Mouse (Mus musculus) myocyte (in vitro differentiated cells): ENCODE data around the gene Mcrip1. TPM values are rescaled to one million over a fixed set of nuclear protein-coding genes. Genes with fewer than 3 reads are reported as not detected.

ENCODE experiments used
- H3K27me3 ChIP-seq: one replicate; pipeline ENCODE4 v1.6.1; 2011; ENCODE audit not compliant: control insufficient read depth, insufficient read depth, insufficient read length
- H3K36me3 ChIP-seq: one replicate; pipeline ENCODE4 v1.6.1; 2011; ENCODE audit not compliant: control insufficient read depth, insufficient read depth
- H3K4me2 ChIP-seq: one replicate; pipeline ENCODE4 v1.6.1; 2011; ENCODE audit warnings: low read depth, control low read depth
- H3K4me3 ChIP-seq: one replicate; pipeline ENCODE4 v1.5.1; 2011; ENCODE audit warnings: mild to moderate bottlenecking, control low read depth, moderate library complexity
- H3K79me2 ChIP-seq: one replicate; pipeline ENCODE4 v1.6.1; 2011; ENCODE audit not compliant: control insufficient read depth, insufficient read depth
- H3ac ChIP-seq: one replicate; pipeline ENCODE4 v1.6.1; 2011; ENCODE audit not compliant: control insufficient read depth, insufficient read length
- CEBPB ChIP-seq: IDR thresholded peaks from 2 replicates; pipeline ENCODE4 v1.6.1; 2011; ENCODE audit warnings: mild to moderate bottlenecking, moderate library complexity; ENCODE audit not compliant: poor library complexity, insufficient read depth, severe bottlenecking
- E2F4 ChIP-seq: IDR thresholded peaks from one replicate; pipeline ENCODE4 v1.6.1; 2011; ENCODE audit warnings: mild to moderate bottlenecking, control low read depth, moderate library complexity; ENCODE audit not compliant: insufficient read depth
- MAX ChIP-seq: IDR thresholded peaks from one replicate; pipeline ENCODE4 v1.6.1; 2011; ENCODE audit warnings: low read depth, mild to moderate bottlenecking, control low read depth
- MYOD1 ChIP-seq, 3 experiments: IDR thresholded peaks; one replicate each; pipeline ENCODE4 v1.6.1; 2011; ENCODE audit warnings: control low read depth in 2 of 3, low read depth in 2 of 3, mild to moderate bottlenecking in 2 of 3, moderate library complexity in 1 of 3; ENCODE audit not compliant: insufficient read length in 2 of 3, control insufficient read depth in 1 of 3
- MYOG ChIP-seq, 3 experiments: IDR thresholded peaks; one replicate each; pipeline ENCODE4 v1.6.1; 2011; ENCODE audit warnings: control low read depth in 2 of 3, low read depth in 2 of 3, mild to moderate bottlenecking in 2 of 3; ENCODE audit not compliant: insufficient read length in 2 of 3, control insufficient read depth in 1 of 3, insufficient read depth in 1 of 3
- POLR2A ChIP-seq: IDR thresholded peaks from one replicate; pipeline ENCODE4 v1.6.1; 2011; ENCODE audit warnings: low read depth, mild to moderate bottlenecking, control low read depth, moderate library complexity; ENCODE audit not compliant: insufficient read length
- POLR2AphosphoS2 ChIP-seq: IDR thresholded peaks from one replicate; pipeline ENCODE4 v1.6.1; 2011; ENCODE audit warnings: low read depth, control low read depth; ENCODE audit not compliant: insufficient read length
- REST ChIP-seq: IDR thresholded peaks from one replicate; pipeline ENCODE4 v1.6.1; 2011; ENCODE audit warnings: mild to moderate bottlenecking, control low read depth, moderate library complexity; ENCODE audit not compliant: insufficient read depth, insufficient read length
- SRF ChIP-seq: IDR thresholded peaks from one replicate; pipeline ENCODE4 v1.6.1; 2011; ENCODE audit warnings: low read depth; ENCODE audit not compliant: control insufficient read depth, insufficient read length
- TCF12 ChIP-seq: IDR thresholded peaks from one replicate; pipeline ENCODE4 v1.6.1; 2011; ENCODE audit warnings: mild to moderate bottlenecking, control low read depth; ENCODE audit not compliant: poor library complexity, insufficient read depth, severe bottlenecking
- TCF3 ChIP-seq: IDR thresholded peaks from one replicate; pipeline ENCODE4 v1.6.1; 2011; ENCODE audit warnings: low read depth, control low read depth; ENCODE audit not compliant: insufficient read length
- USF1 ChIP-seq: IDR thresholded peaks from one replicate; pipeline ENCODE4 v1.6.1; 2011; ENCODE audit warnings: low read depth, mild to moderate bottlenecking, control low read depth, moderate library complexity
- polyA plus RNA-seq: library from polyadenylated mRNA; unstranded; fragments of >200 nt; fragmentation: generic; extraction: Trizol; gene quantifications from one replicate; pipeline ENCODE4 v1.2.1, GENCODE M21; 2012; ENCODE audit warnings: missing spikeins

The Mcrip1 gene
- polyA plus RNA-seq, 1 experiment: 237 TPM

GRCm38 (mm10) chr11:120498226-120498625 lies 51.3 kb downstream of the Mcrip1 start:
- peaks cover 7% of the 10 kb centered on the region for H3K36me3 ChIP-seq
- no peak overlapping the region for H3K4me3 ChIP-seq
- TF ChIP-seq POLR2AphosphoS2: no peak
- no peak for TF ChIP-seq MYOG (IDR thresholded peaks at IDR 0.05; ENCODE audit: control insufficient read depth in 1 of 3, insufficient read depth in 1 of 3, insufficient read length in 2 of 3, low read depth in 2 of 3)
- no peak for TF ChIP-seq REST
- H3ac ChIP-seq: no peak overlapping the region
- peaks cover 7% of the 10 kb centered on the region for H3K79me2 ChIP-seq
- H3K27me3 ChIP-seq: no peaks in the 10 kb centered on the region
- no peak overlapping the region for H3K4me2 ChIP-seq

- Histone ChIP-seq H3K36me3 (peaks cover 7% of the 10 kb centered on the region), H3K4me2 (no peak overlapping the region)
Observed at GRCm38 (mm10) chr11:120497436-120497835, 52.1 kb downstream of the Mcrip1 start.

GRCm38 (mm10) chr11:120493911-120494310 lies 55.6 kb downstream of the Mcrip1 start:
- H3K36me3 ChIP-seq: peaks cover 7% of the 10 kb centered on the region
- H3K4me3 ChIP-seq: no peak overlapping the region
- H3K4me2 ChIP-seq: no peak overlapping the region
- H3ac ChIP-seq: no peak overlapping the region
- H3K79me2 ChIP-seq: peaks cover 10% of the 10 kb centered on the region
- no peaks in the 10 kb centered on the region for H3K27me3 ChIP-seq
- no peak for TF ChIP-seq MYOD1 (IDR thresholded peaks at IDR 0.05; ENCODE audit: control insufficient read depth in 1 of 3, insufficient read length in 2 of 3, low read depth in 2 of 3)
- no peak for TF ChIP-seq CEBPB
- no peak for TF ChIP-seq USF1
- TF ChIP-seq TCF12: no peak
- no peak for TF ChIP-seq MYOG (IDR thresholded peaks at IDR 0.05; ENCODE audit: control insufficient read depth in 1 of 3, insufficient read depth in 1 of 3, insufficient read length in 2 of 3, low read depth in 2 of 3)
- no peak for TF ChIP-seq E2F4
- no peak for TF ChIP-seq TCF3
- no peak for TF ChIP-seq REST
- TF ChIP-seq SRF: no peak
- TF ChIP-seq POLR2AphosphoS2: no peak
- no peak for TF ChIP-seq MAX
- TF ChIP-seq POLR2A: no peak

More at GRCm38 (mm10) chr11:120497436-120497835, 52.1 kb downstream of the Mcrip1 start:
- TF ChIP-seq TCF12 (no peak), MYOD1 (IDR thresholded peaks at IDR 0.05; ENCODE audit: control insufficient read depth in 1 of 3, insufficient read length in 2 of 3, low read depth in 2 of 3) (no peak)
- H3ac ChIP-seq: no peak overlapping the region
- H3K4me3 ChIP-seq: no peak overlapping the region
- no peaks in the 10 kb centered on the region for H3K27me3 ChIP-seq
- H3K79me2 ChIP-seq: peaks cover 10% of the 10 kb centered on the region

- Histone ChIP-seq H3K27me3 (no peaks in the 10 kb centered on the region), H3K79me2 (peaks cover 10% of the 10 kb centered on the region), H3ac (no peak overlapping the region), H3K36me3 (peaks cover 7% of the 10 kb centered on the region), H3K4me3 (peak overlapping the region; percentile 68), H3K4me2 (peak overlapping the region; percentile 85)
- TF ChIP-seq POLR2A (no peak), MYOD1 (IDR thresholded peaks at IDR 0.05; ENCODE audit: control insufficient read depth in 1 of 3, insufficient read length in 2 of 3, low read depth in 2 of 3) (no peak)
Observed at GRCm38 (mm10) chr11:120493351-120493750, 56.2 kb downstream of the Mcrip1 start.

Other genes starting within 250 kb of the Mcrip1 start
- gene Actg1, start 201.2 kb downstream of the Mcrip1 start, polyA plus RNA-seq: 2,358 TPM
- gene Fscn2, start 188.2 kb downstream of the Mcrip1 start, polyA plus RNA-seq: 1.1 TPM
- 12.3 TPM for gene Faap100, start 171.0 kb downstream of the Mcrip1 start, polyA plus RNA-seq
- 61.8 TPM for gene Nploc4, start 112.0 kb downstream of the Mcrip1 start, polyA plus RNA-seq
- not detected for gene Tspan10, start 107.1 kb downstream of the Mcrip1 start, polyA plus RNA-seq
- 0.18 TPM for gene Pde6g, start 96.2 kb downstream of the Mcrip1 start, polyA plus RNA-seq
- gene Oxld1, start 91.7 kb downstream of the Mcrip1 start, polyA plus RNA-seq: 17.4 TPM
- 11.4 TPM for gene Ccdc137, start 91.6 kb downstream of the Mcrip1 start, polyA plus RNA-seq
- 15.6 TPM for gene Arl16, start 82.1 kb downstream of the Mcrip1 start, polyA plus RNA-seq
- 218 TPM for gene Mrpl12, start 65.1 kb downstream of the Mcrip1 start, polyA plus RNA-seq
- 43.8 TPM for gene Slc25a10, start 57.9 kb downstream of the Mcrip1 start, polyA plus RNA-seq
- 0.05 TPM for gene Gcgr, start 19.0 kb downstream of the Mcrip1 start, polyA plus RNA-seq
- 1.0 TPM for gene Ppp1r27, start 1.4 kb upstream of the Mcrip1 start, polyA plus RNA-seq
- gene P4hb, start 23.5 kb upstream of the Mcrip1 start, polyA plus RNA-seq: 444 TPM
- 837 TPM for gene Arhgdia, start 31.9 kb upstream of the Mcrip1 start, polyA plus RNA-seq
- gene Alyref, start 48.6 kb upstream of the Mcrip1 start, polyA plus RNA-seq: 113 TPM
- 184 TPM for gene Anapc11, start 48.7 kb upstream of the Mcrip1 start, polyA plus RNA-seq
- gene Npb, start 58.8 kb upstream of the Mcrip1 start, polyA plus RNA-seq: 0.32 TPM
- 117 TPM for gene Pcyt2, start 68.2 kb upstream of the Mcrip1 start, polyA plus RNA-seq
- 29.9 TPM for gene Sirt7, start 75.5 kb upstream of the Mcrip1 start, polyA plus RNA-seq
- 43.1 TPM for gene Mafg, start 83.9 kb upstream of the Mcrip1 start, polyA plus RNA-seq
- 56.9 TPM for gene Pycr1, start 94.0 kb upstream of the Mcrip1 start, polyA plus RNA-seq
- 4.6 TPM for gene Myadml2, start 98.4 kb upstream of the Mcrip1 start, polyA plus RNA-seq
- 0.19 TPM for gene Notum, start 111.4 kb upstream of the Mcrip1 start, polyA plus RNA-seq
- 65.9 TPM for gene Aspscr1, start 123.2 kb upstream of the Mcrip1 start, polyA plus RNA-seq
- gene Cenpx, start 164.0 kb upstream of the Mcrip1 start, polyA plus RNA-seq: 42.5 TPM
- gene Lrrc45, start 164.2 kb upstream of the Mcrip1 start, polyA plus RNA-seq: 10.6 TPM
- gene Rac3, start 171.7 kb upstream of the Mcrip1 start, polyA plus RNA-seq: 1.9 TPM
- gene Dcxr, start 177.6 kb upstream of the Mcrip1 start, polyA plus RNA-seq: 21.2 TPM
- 183 TPM for gene Cbr2, start 182.4 kb upstream of the Mcrip1 start, polyA plus RNA-seq
- gene Hmga1b, start 213.1 kb upstream of the Mcrip1 start, polyA plus RNA-seq: 130 TPM
- gene Rfng, start 234.5 kb upstream of the Mcrip1 start, polyA plus RNA-seq: 19.7 TPM
- gene Gps1, start 234.5 kb upstream of the Mcrip1 start, polyA plus RNA-seq: 179 TPM
- gene Dus1l, start 246.7 kb upstream of the Mcrip1 start, polyA plus RNA-seq: 58.3 TPM